Mouse (Mus musculus) CD4-positive, CD25-positive, alpha-beta regulatory T cell, adult 2 months (primary cell): Measurements from ENCODE around the gene Fbxl17.
A peak's percentile ranks its signal among the peaks of the same experiment; 100 is the strongest.

Experiments used
- DNase-seq: peaks from one replicate; pipeline ENCODE4 v3.0.0-alpha.2; 2012; ENCODE audit warnings: low read depth, low spot score

The Fbxl17 gene

GRCm38 (mm10) chr17:63110211-63110755 lies 389.5 kb downstream of the Fbxl17 start:
- no peak for DNase-seq

- DNase-seq = no peak
Observed at GRCm38 (mm10) chr17:63108035-63108434, 391.8 kb downstream of the Fbxl17 start.

GRCm38 (mm10) chr17:63107515-63107914 lies 392.3 kb downstream of the Fbxl17 start:
- DNase-seq = no peak

GRCm38 (mm10) chr17:63095553-63095952 lies 404.3 kb downstream of the Fbxl17 start:
- no peak for DNase-seq

- DNase-seq = no peak
Observed at GRCm38 (mm10) chr17:63095017-63095416, 404.8 kb downstream of the Fbxl17 start.

GRCm38 (mm10) chr17:63093184-63093583 lies 406.6 kb downstream of the Fbxl17 start:
- peak; percentile 11 for DNase-seq

GRCm38 (mm10) chr17:63092774-63093173 lies 407.0 kb downstream of the Fbxl17 start:
- DNase-seq = no peak

GRCm38 (mm10) chr17:63090112-63090511 lies 409.7 kb downstream of the Fbxl17 start:
- no peak for DNase-seq

GRCm38 (mm10) chr17:63087265-63087664 lies 412.6 kb downstream of the Fbxl17 start:
- DNase-seq = no peak

GRCm38 (mm10) chr17:63086526-63086925 lies 413.3 kb downstream of the Fbxl17 start:
- no peak for DNase-seq

- DNase-seq = no peak
Observed at GRCm38 (mm10) chr17:63085227-63085626, 414.6 kb downstream of the Fbxl17 start.

GRCm38 (mm10) chr17:63079087-63079486 lies 420.7 kb downstream of the Fbxl17 start:
- DNase-seq = no peak

GRCm38 (mm10) chr17:63077509-63077908 lies 422.3 kb downstream of the Fbxl17 start:
- DNase-seq = no peak

- no peak for DNase-seq
Observed at GRCm38 (mm10) chr17:63076661-63077060, 423.2 kb downstream of the Fbxl17 start.

- DNase-seq = no peak
Observed at GRCm38 (mm10) chr17:63076037-63076426, 423.8 kb downstream of the Fbxl17 start.

GRCm38 (mm10) chr17:63075091-63076036 lies 424.5 kb downstream of the Fbxl17 start:
- DNase-seq = no peak

- no peak for DNase-seq
Observed at GRCm38 (mm10) chr17:63073342-63073741, 426.5 kb downstream of the Fbxl17 start.

GRCm38 (mm10) chr17:63071134-63071923 lies 428.5 kb downstream of the Fbxl17 start:
- DNase-seq = no peak

GRCm38 (mm10) chr17:63070161-63070761 lies 429.6 kb downstream of the Fbxl17 start:
- DNase-seq = no peak

GRCm38 (mm10) chr17:63062785-63063184 lies 437.0 kb downstream of the Fbxl17 start:
- DNase-seq = no peak

- no peak for DNase-seq
Observed at GRCm38 (mm10) chr17:63061786-63062185, 438.0 kb downstream of the Fbxl17 start.

- no peak for DNase-seq
Observed at GRCm38 (mm10) chr17:63060814-63061213, 439.0 kb downstream of the Fbxl17 start.
